Mouse (Mus musculus): ENCODE results near the gene 1700123O20Rik. TPM values are rescaled to one million over a fixed set of nuclear protein-coding genes. Genes with fewer than 3 reads are reported as not detected.

Gene 1700123O20Rik
- polyA plus RNA-seq, 1 experiment from 2014 or later: 105 TPM

- WGBS: 91% methylated on average over 16 of the region's 16 CpGs
- Histone ChIP-seq H3K27me3 (no peaks in the 10 kb centered on the region), H3K9ac (replicated peaks) (no peak overlapping the region), H3K4me1 (replicated peaks) (no peaks in the 10 kb centered on the region), H3K36me3 (peaks cover 91% of the 10 kb centered on the region), H3K4me2 (no peak overlapping the region), H3K4me3 (replicated peaks) (no peak overlapping the region), H3K9me3 (no peaks in the 10 kb centered on the region), H3K27ac (no peak overlapping the region)
- ATAC-seq (ENCODE audit: insufficient number of reproducible peaks, insufficient read depth, low FRiP score, low TSS enrichment, low read depth): no peak
Observed at GRCm38 (mm10) chr14:54678657-54679304, 7.2 kb upstream of the 1700123O20Rik start.

GRCm38 (mm10) chr14:54682396-54682795 is 3.6 kb upstream of the 1700123O20Rik start:
- no peaks in the 10 kb centered on the region for H3K27me3 ChIP-seq

GRCm38 (mm10) chr14:54685471-54685870 is 545 bp upstream of the 1700123O20Rik start:
- Histone ChIP-seq H3K4me2 (peak overlapping the region; percentile 86), H3K4me3 (replicated peaks) (peak overlapping the region; percentile 80), H3K27me3 (no peaks in the 10 kb centered on the region), H3K9me3 (no peaks in the 10 kb centered on the region), H3K36me3 (peaks cover 47% of the 10 kb centered on the region), H3K9ac (replicated peaks) (peak overlapping the region; percentile 95), H3K27ac (peak overlapping the region; percentile 35; the same call in 1 of the 2 replicates), H3K4me1 (replicated peaks) (peaks cover 21% of the 10 kb centered on the region)
- ATAC-seq (ENCODE audit: insufficient number of reproducible peaks, insufficient read depth, low FRiP score, low TSS enrichment, low read depth): no peak
- 8% methylated on average over 8 of the region's 8 CpGs for WGBS

More at GRCm38 (mm10) chr14:54682396-54682795, 3.6 kb upstream of the 1700123O20Rik start:
- Histone ChIP-seq H3K9me3 (no peaks in the 10 kb centered on the region), H3K9ac (replicated peaks) (no peak overlapping the region), H3K27ac (no peak overlapping the region), H3K4me3 (replicated peaks) (no peak overlapping the region), H3K4me2 (no peak overlapping the region), H3K36me3 (peaks cover 61% of the 10 kb centered on the region), H3K4me1 (replicated peaks) (peaks cover 9% of the 10 kb centered on the region)
- ATAC-seq (ENCODE audit: insufficient number of reproducible peaks, insufficient read depth, low FRiP score, low TSS enrichment, low read depth): no peak
- WGBS: 94% methylated on average over 3 of the region's 3 CpGs

DNA sequence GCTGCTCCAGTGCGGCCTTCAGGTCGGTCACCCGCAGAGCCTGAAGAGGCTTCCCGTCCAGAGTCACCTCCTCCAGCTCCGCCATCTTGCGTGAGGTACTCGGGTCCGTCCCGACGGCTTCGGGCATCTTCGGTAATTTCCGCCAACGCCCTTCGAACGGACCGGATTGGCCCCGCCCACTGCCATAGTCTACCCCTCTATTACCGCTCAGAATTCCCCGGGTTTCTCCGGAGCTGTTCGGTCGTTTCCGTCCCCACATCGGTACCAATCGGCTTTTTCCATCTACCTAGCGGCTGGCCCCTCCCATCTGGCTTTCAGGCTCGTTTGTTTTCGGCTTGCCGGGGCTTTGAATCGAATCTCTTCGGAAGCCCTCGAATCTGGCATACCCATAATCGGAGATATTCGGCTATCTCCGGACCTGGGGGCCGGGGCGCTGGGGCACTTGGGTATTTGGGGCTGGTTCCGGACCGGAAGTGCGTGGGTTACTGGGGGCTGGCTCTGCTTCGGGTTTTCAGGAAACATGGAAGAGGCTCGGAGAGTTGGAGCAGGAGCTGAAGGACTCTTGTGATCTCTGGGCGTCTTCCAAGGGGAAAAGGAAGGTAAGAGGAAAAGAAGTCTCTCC is 617 bp downstream of the 1700123O20Rik start, which contains the start of gene Acin1:
Gene Acin1 (minus strand): TSS at position 410 of the 622 bp plus-strand sequence.
- H3K27ac ChIP-seq: peak within 1 kb of the TSS; percentile 95
- peak; percentile 97 for ATAC-seq (ENCODE audit: insufficient number of reproducible peaks, insufficient read depth, low FRiP score, low TSS enrichment, low read depth)
- under 1% methylated on average over 44 of the region's 44 CpGs for WGBS
- H3K4me1 ChIP-seq (replicated peaks): peaks cover 21% of the 10 kb centered on the region
- no peaks in the 10 kb centered on the region for H3K9me3 ChIP-seq
- H3K9ac ChIP-seq (replicated peaks): peak within 1 kb of the TSS; percentile 95
- H3K36me3 ChIP-seq: peaks cover 46% of the 10 kb centered on the region
- peak within 1 kb of the TSS; percentile 86 for H3K4me2 ChIP-seq
- H3K27me3 ChIP-seq: no peaks in the 10 kb centered on the region
- H3K4me3 ChIP-seq (replicated peaks): peak within 1 kb of the TSS; percentile 80

- H3K9me3 ChIP-seq: no peaks in the 10 kb centered on the region
- H3K4me3 ChIP-seq (replicated peaks): peak overlapping the region; percentile 80
- ATAC-seq (ENCODE audit: insufficient number of reproducible peaks, insufficient read depth, low FRiP score, low TSS enrichment, low read depth): no peak
- peaks cover 40% of the 10 kb centered on the region for H3K36me3 ChIP-seq
- peaks cover 21% of the 10 kb centered on the region for H3K4me1 ChIP-seq (replicated peaks)
- WGBS: 5% methylated on average over 8 of the region's 8 CpGs
- H3K9ac ChIP-seq (replicated peaks): peak overlapping the region; percentile 95
- H3K27ac ChIP-seq: peak overlapping the region; percentile 95; the same call in 1 of the 2 replicates
- no peaks in the 10 kb centered on the region for H3K27me3 ChIP-seq
- H3K4me2 ChIP-seq: peak overlapping the region; percentile 67
Observed at GRCm38 (mm10) chr14:54687251-54687650, 1.2 kb downstream of the 1700123O20Rik start.

- H3K9me3 ChIP-seq: no peaks in the 10 kb centered on the region
- WGBS: 63% methylated on average over 6 of the region's 6 CpGs
- no peak overlapping the region for H3K4me3 ChIP-seq (replicated peaks)
- no peak for ATAC-seq (ENCODE audit: insufficient number of reproducible peaks, insufficient read depth, low FRiP score, low TSS enrichment, low read depth)
- H3K4me2 ChIP-seq: no peak overlapping the region
- peaks cover 30% of the 10 kb centered on the region for H3K36me3 ChIP-seq
- H3K27ac ChIP-seq: no peak overlapping the region
- no peaks in the 10 kb centered on the region for H3K27me3 ChIP-seq
- no peak overlapping the region for H3K9ac ChIP-seq (replicated peaks)
- no peaks in the 10 kb centered on the region for H3K4me1 ChIP-seq (replicated peaks)
Observed at GRCm38 (mm10) chr14:54695042-54695441, 9.0 kb downstream of the 1700123O20Rik start.

DNA sequence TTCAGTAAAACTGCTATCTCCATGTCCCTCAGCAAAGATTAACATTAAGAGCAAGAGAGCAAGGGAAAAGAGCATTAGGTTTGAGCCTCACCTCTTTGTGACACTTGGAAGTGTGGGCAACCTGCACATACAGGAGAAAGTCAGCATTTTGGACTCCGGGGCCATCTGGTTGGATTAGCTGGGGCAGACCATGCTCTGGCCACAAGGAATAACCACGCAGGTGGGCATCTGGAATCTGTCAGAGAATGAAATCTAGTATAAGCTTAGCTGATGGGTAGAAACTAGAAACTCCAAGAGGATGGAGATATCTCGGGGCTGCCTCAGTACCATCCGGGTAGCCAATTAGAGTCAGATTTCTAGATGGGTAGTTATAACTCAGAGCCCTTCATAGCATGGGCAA is 10.7 kb downstream of the 1700123O20Rik start:
- Histone ChIP-seq H3K4me1 (replicated peaks) (no peaks in the 10 kb centered on the region), H3K27me3 (peaks cover 4% of the 10 kb centered on the region), H3K27ac (no peak overlapping the region), H3K9ac (replicated peaks) (no peak overlapping the region), H3K4me3 (replicated peaks) (no peak overlapping the region), H3K4me2 (no peak overlapping the region), H3K36me3 (peaks cover 19% of the 10 kb centered on the region), H3K9me3 (no peaks in the 10 kb centered on the region)
- ATAC-seq (ENCODE audit: insufficient number of reproducible peaks, insufficient read depth, low FRiP score, low TSS enrichment, low read depth): no peak
- WGBS: 75% methylated on average over 4 of the region's 4 CpGs

DNA sequence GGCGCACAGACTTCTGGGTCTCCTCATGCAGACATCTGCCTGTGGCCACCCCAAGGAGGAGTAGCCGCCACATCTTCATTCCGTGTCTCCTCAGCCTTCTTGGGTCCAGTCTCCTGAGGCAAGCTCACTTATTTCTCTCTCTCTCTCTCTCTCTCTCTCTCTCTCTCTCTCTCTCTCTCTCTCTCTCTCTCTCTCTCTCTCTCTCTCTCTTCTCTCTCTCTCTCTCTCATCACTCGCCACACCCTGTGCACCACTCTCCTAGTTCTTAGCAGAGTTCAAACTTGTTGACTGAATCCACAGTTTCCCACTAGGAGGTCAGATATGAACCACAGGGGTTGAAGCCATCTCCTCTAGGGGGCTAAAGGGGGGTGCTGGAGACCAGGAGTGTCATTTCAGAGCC is 12.7 kb downstream of the 1700123O20Rik start, which contains the start of gene Gm29776:
Gene Gm29776 (minus strand): TSS at position 101 of the 400 bp plus-strand sequence.
- Histone ChIP-seq H3K27ac (no peak within 1 kb of the TSS), H3K9me3 (no peaks in the 10 kb centered on the region), H3K4me2 (no peak within 1 kb of the TSS), H3K27me3 (peaks cover 21% of the 10 kb centered on the region), H3K4me3 (replicated peaks) (no peak within 1 kb of the TSS), H3K4me1 (replicated peaks) (no peaks in the 10 kb centered on the region), H3K9ac (replicated peaks) (no peak within 1 kb of the TSS), H3K36me3 (peaks cover 5% of the 10 kb centered on the region)
- 80% methylated on average over 4 of the region's 4 CpGs for WGBS
- ATAC-seq (ENCODE audit: insufficient number of reproducible peaks, insufficient read depth, low FRiP score, low TSS enrichment, low read depth): no peak

GRCm38 (mm10) chr14:54699586-54699985 is 13.6 kb downstream of the 1700123O20Rik start:
- 33% methylated on average over 3 of the region's 3 CpGs for WGBS
- ATAC-seq (ENCODE audit: insufficient number of reproducible peaks, insufficient read depth, low FRiP score, low TSS enrichment, low read depth): no peak
- no peaks in the 10 kb centered on the region for H3K36me3 ChIP-seq
- H3K27ac ChIP-seq: no peak overlapping the region
- H3K9me3 ChIP-seq: no peaks in the 10 kb centered on the region
- H3K27me3 ChIP-seq: peaks cover 21% of the 10 kb centered on the region
- H3K9ac ChIP-seq (replicated peaks): no peak overlapping the region
- H3K4me3 ChIP-seq (replicated peaks): no peak overlapping the region
- H3K4me1 ChIP-seq (replicated peaks): no peaks in the 10 kb centered on the region
- no peak overlapping the region for H3K4me2 ChIP-seq

GRCm38 (mm10) chr14:54701298-54701697 is 15.3 kb downstream of the 1700123O20Rik start:
- Histone ChIP-seq H3K4me1 (replicated peaks) (no peaks in the 10 kb centered on the region), H3K36me3 (no peaks in the 10 kb centered on the region), H3K9ac (replicated peaks) (no peak overlapping the region), H3K27ac (no peak overlapping the region), H3K4me3 (replicated peaks) (no peak overlapping the region), H3K27me3 (peaks cover 21% of the 10 kb centered on the region), H3K9me3 (no peaks in the 10 kb centered on the region), H3K4me2 (no peak overlapping the region)
- WGBS: 7% methylated on average over 6 of the region's 6 CpGs
- ATAC-seq (ENCODE audit: insufficient number of reproducible peaks, insufficient read depth, low FRiP score, low TSS enrichment, low read depth): no peak

DNA sequence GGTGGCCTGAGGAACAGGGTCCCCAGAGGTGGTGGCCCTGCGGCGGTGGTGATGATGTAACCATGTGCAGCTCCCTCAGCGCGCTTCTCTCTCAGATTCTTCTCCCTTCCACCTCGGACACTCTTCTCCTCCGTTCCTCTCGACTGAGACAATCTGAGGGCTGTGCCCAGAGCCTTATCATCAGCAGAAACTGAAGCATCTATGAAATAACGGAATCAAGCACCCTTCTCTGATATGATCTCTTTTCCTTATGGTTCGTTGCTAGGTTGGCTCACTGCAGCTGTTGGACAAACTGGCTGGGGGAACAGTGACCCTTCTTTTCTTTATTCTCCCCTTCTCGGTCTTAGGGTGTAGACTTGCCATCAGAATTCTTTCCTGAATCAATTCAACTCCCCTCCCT is 17.2 kb downstream of the 1700123O20Rik start:
- peaks cover 24% of the 10 kb centered on the region for H3K27me3 ChIP-seq
- no peak overlapping the region for H3K4me3 ChIP-seq (replicated peaks)
- H3K4me1 ChIP-seq (replicated peaks): no peaks in the 10 kb centered on the region
- no peaks in the 10 kb centered on the region for H3K9me3 ChIP-seq
- H3K9ac ChIP-seq (replicated peaks): no peak overlapping the region
- ATAC-seq (ENCODE audit: insufficient number of reproducible peaks, insufficient read depth, low FRiP score, low TSS enrichment, low read depth): no peak
- no peak overlapping the region for H3K27ac ChIP-seq
- H3K36me3 ChIP-seq: no peaks in the 10 kb centered on the region
- H3K4me2 ChIP-seq: no peak overlapping the region
- 70% methylated on average over 10 of the region's 10 CpGs for WGBS
